Mouse (Mus musculus): ENCODE measurements around the gene Pigs. TPM values are rescaled to one million over a fixed set of nuclear protein-coding genes. Genes with fewer than 3 reads are reported as not detected.

The Pigs gene
- total and polyA plus RNA-seq, 3 experiments: 26.3 to 65.4 (median 53.1) TPM

DNA sequence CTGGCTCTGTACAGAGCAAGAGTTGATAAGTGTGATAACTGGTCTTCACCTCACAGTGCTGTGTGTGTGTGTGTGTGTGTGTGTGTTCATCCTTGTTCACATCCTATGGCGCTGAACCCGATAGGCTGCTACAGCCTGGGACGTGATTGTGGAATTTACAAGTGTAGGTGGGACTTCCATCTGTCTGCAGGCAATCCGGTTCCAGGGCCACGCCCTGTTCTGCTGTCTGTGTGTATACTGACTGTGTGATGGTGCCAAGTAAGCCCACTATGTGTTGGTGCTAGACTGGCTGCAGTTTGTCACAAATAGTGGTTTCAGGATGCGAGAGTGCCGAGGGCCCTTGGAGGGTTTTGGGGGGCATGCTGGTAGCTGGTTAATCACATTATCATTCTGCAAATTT is 54.1 kb downstream of the Pigs start:
- no peaks in the 10 kb centered on the region for H3K36me3 ChIP-seq (replicated peaks in 1 of 2; ENCODE audit: control insufficient read depth in 1 of 2, insufficient read depth in 1 of 2, low read length in 1 of 2)
- H3K4me1 ChIP-seq (ENCODE audit: control insufficient read depth in 1 of 2, insufficient read depth in 2 of 2): peaks cover 2 to 22% of the 10 kb centered on the region in 2 experiments; a peak in 3 of 4 replicates
- no peaks in the 10 kb centered on the region for H3K79me2 ChIP-seq (replicated peaks; ENCODE audit: control insufficient read depth, extremely low read depth, insufficient read depth, poor library complexity, severe bottlenecking)
- H3K9me3 ChIP-seq (replicated peaks; ENCODE audit: low read length): no peaks in the 10 kb centered on the region
- no peak overlapping the region for H3K4me2 ChIP-seq (ENCODE audit: insufficient read depth, low read depth, poor library complexity, severe bottlenecking)
- dilution Hi-C loops (cut with MboI; ENCODE audit: extremely low pct_ligation_motif_present, extremely low pct_unique_long_range_greater_than_20kb, low sequenced_read_pairs) (no loop called here), in situ Hi-C loops (cut with MboI; ENCODE audit: low pct_ligation_motif_present, low pct_unique_long_range_greater_than_20kb, low sequenced_read_pairs) (no loop called here)
- no peak overlapping the region for H3K27ac ChIP-seq (ENCODE audit: insufficient read depth, low read depth)
- H3K4me3 ChIP-seq (replicated peaks in 1 of 3; ENCODE audit: low read depth in 2 of 3, low read length in 2 of 3, poor library complexity in 1 of 3): no peak overlapping the region
- no peak overlapping the region for H3K9ac ChIP-seq (ENCODE audit: insufficient read depth, low read depth)
- H3K27me3 ChIP-seq (replicated peaks): peaks cover 30% of the 10 kb centered on the region
- DNase-seq (ENCODE audit: extremely low read depth): no peak
- TF ChIP-seq EP300 (IDR thresholded peaks at IDR 0.05; ENCODE audit: low read length): no peak
- TF ChIP-seq POLR2A (IDR thresholded peaks at IDR 0.05; ENCODE audit: low read depth, low read length): no peak
- TF ChIP-seq ELF1 (IDR thresholded peaks at IDR 0.05; ENCODE audit: low read depth, low read length): no peak
- TF ChIP-seq CHD2 (IDR thresholded peaks at IDR 0.05; ENCODE audit: low read length): no peak
- TF ChIP-seq JUND (conservative IDR thresholded peaks at IDR 0.05; ENCODE audit: low read depth, low read length): no peak
- TF ChIP-seq MEF2A (IDR thresholded peaks at IDR 0.05; ENCODE audit: borderline replicate concordance, low read depth, low read length): no peak
- TF ChIP-seq GABPA (IDR thresholded peaks at IDR 0.05; ENCODE audit: insufficient replicate concordance, low read depth, low read length): no peak
- TF ChIP-seq UBTF (IDR thresholded peaks at IDR 0.05; ENCODE audit: low read depth, low read length): no peak
- no peak for TF ChIP-seq MAX (IDR thresholded peaks at IDR 0.05; ENCODE audit: low read length)
- TF ChIP-seq PAX5 (IDR thresholded peaks at IDR 0.05; ENCODE audit: low read length): no peak

DNA sequence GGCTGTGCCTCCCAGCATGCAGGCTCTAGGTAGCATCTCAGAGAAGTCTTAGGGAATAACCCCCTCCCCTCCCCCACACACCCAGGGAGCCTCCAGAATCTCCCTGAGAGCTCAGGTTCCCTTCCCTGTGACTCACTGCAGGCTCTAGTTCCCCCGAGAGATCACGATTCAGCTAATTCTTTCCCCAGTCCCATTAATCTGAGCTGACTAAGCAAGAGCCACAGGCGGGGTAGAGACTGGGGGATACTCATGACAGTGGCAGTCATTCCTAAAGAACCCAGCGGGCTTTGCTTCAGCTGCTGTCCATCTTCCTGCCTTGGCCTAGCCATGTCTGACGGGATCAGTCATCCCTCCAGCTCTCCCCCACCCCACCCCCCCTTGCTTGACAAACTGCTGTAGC is 54.5 kb downstream of the Pigs start:
- no peaks in the 10 kb centered on the region for H3K9me3 ChIP-seq (replicated peaks; ENCODE audit: low read length)
- no peak overlapping the region for H3K4me2 ChIP-seq (ENCODE audit: insufficient read depth, low read depth, poor library complexity, severe bottlenecking)
- no peak overlapping the region for H3K4me3 ChIP-seq (replicated peaks in 1 of 3; ENCODE audit: low read depth in 2 of 3, low read length in 2 of 3, poor library complexity in 1 of 3)
- H3K79me2 ChIP-seq (replicated peaks; ENCODE audit: control insufficient read depth, extremely low read depth, insufficient read depth, poor library complexity, severe bottlenecking): no peaks in the 10 kb centered on the region
- no peaks in the 10 kb centered on the region for H3K36me3 ChIP-seq (replicated peaks in 1 of 2; ENCODE audit: control insufficient read depth in 1 of 2, insufficient read depth in 1 of 2, low read length in 1 of 2)
- H3K4me1 ChIP-seq (ENCODE audit: control insufficient read depth in 1 of 2, insufficient read depth in 2 of 2): peaks cover 2 to 22% of the 10 kb centered on the region in 2 experiments; a peak in 3 of 4 replicates
- no peak for TF ChIP-seq ZMIZ1 (IDR thresholded peaks at IDR 0.05; ENCODE audit: low read depth, low read length)
- no peak for TF ChIP-seq PAX5 (IDR thresholded peaks at IDR 0.05; ENCODE audit: low read length)
- TF ChIP-seq MXI1 (IDR thresholded peaks at IDR 0.05; ENCODE audit: low read depth, low read length): no peak
- in situ Hi-C loops (cut with MboI; ENCODE audit: low pct_ligation_motif_present, low pct_unique_long_range_greater_than_20kb, low sequenced_read_pairs) (no loop called here), dilution Hi-C loops (cut with MboI; ENCODE audit: extremely low pct_ligation_motif_present, extremely low pct_unique_long_range_greater_than_20kb, low sequenced_read_pairs) (no loop called here)
- H3K27ac ChIP-seq (ENCODE audit: insufficient read depth, low read depth): no peak overlapping the region
- no peak overlapping the region for H3K9ac ChIP-seq (ENCODE audit: insufficient read depth, low read depth)
- no peak for DNase-seq (ENCODE audit: extremely low read depth)
- peaks cover 30% of the 10 kb centered on the region for H3K27me3 ChIP-seq (replicated peaks)

DNA sequence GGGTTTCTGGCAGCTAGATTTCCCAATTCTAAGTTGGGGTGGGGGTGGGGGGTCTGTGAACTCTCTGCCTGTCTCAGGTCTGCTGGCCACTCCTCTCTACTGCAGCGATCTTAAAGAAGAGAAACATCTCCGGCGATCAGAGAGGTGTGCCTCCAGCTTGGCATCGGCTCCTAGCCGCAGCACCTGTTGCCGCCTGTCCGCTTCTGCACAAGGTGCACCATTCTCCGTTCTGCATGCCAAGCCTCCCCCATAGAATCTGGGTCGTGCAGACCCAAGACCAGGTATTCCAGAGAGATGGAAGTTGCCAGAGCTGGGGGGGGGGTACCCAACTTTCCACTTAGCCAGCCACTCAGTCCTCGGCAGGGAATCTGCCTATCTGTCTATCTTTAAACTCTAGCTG is 57.6 kb downstream of the Pigs start:
- Histone ChIP-seq H3K27ac (ENCODE audit: insufficient read depth, low read depth) (no peak overlapping the region), H3K4me1 (ENCODE audit: control insufficient read depth in 1 of 2, insufficient read depth in 2 of 2) (peaks cover 2 to 22% of the 10 kb centered on the region in 2 experiments; a peak in 3 of 4 replicates), H3K36me3 (replicated peaks in 1 of 2; ENCODE audit: control insufficient read depth in 1 of 2, insufficient read depth in 1 of 2, low read length in 1 of 2) (no peaks in the 10 kb centered on the region), H3K79me2 (replicated peaks; ENCODE audit: control insufficient read depth, extremely low read depth, insufficient read depth, poor library complexity, severe bottlenecking) (no peaks in the 10 kb centered on the region), H3K4me3 (replicated peaks in 1 of 3; ENCODE audit: low read depth in 2 of 3, low read length in 2 of 3, poor library complexity in 1 of 3) (no peak overlapping the region), H3K9me3 (replicated peaks; ENCODE audit: low read length) (no peaks in the 10 kb centered on the region), H3K27me3 (replicated peaks) (peaks cover 11% of the 10 kb centered on the region), H3K9ac (ENCODE audit: insufficient read depth, low read depth) (no peak overlapping the region), H3K4me2 (ENCODE audit: insufficient read depth, low read depth, poor library complexity, severe bottlenecking) (no peak overlapping the region)
- no peak for TF ChIP-seq MXI1 (IDR thresholded peaks at IDR 0.05; ENCODE audit: low read depth, low read length)
- no peak for TF ChIP-seq NRF1 (IDR thresholded peaks at IDR 0.05; ENCODE audit: low read depth, low read length)
- no peak for TF ChIP-seq CHD2 (IDR thresholded peaks at IDR 0.05; ENCODE audit: low read length)
- no peak for TF ChIP-seq EP300 (IDR thresholded peaks at IDR 0.05; ENCODE audit: low read length)
- TF ChIP-seq POLR2AphosphoS2 (IDR thresholded peaks at IDR 0.05; ENCODE audit: low read depth, low read length): no peak
- TF ChIP-seq ZKSCAN1 (IDR thresholded peaks at IDR 0.05; ENCODE audit: borderline replicate concordance, low read depth, low read length): no peak
- TF ChIP-seq JUND (conservative IDR thresholded peaks at IDR 0.05; ENCODE audit: low read depth, low read length): no peak
- no peak for TF ChIP-seq KAT2A (IDR thresholded peaks at IDR 0.05; ENCODE audit: insufficient replicate concordance, low read length)
- TF ChIP-seq ELF1 (IDR thresholded peaks at IDR 0.05; ENCODE audit: low read depth, low read length): no peak
- TF ChIP-seq MAZ (IDR thresholded peaks at IDR 0.05; ENCODE audit: low read depth, low read length): no peak
- TF ChIP-seq TCF12 (IDR thresholded peaks at IDR 0.05; ENCODE audit: low read depth, low read length): no peak
- no peak for TF ChIP-seq MYC (IDR thresholded peaks at IDR 0.05; ENCODE audit: low read depth, low read length)
- no peak for TF ChIP-seq JUN (IDR thresholded peaks at IDR 0.05; ENCODE audit: insufficient read depth, low read depth, low read length)
- TF ChIP-seq MEF2A (IDR thresholded peaks at IDR 0.05; ENCODE audit: borderline replicate concordance, low read depth, low read length): no peak
- no peak for TF ChIP-seq MAX (IDR thresholded peaks at IDR 0.05; ENCODE audit: low read length)
- no peak for TF ChIP-seq NELFE (IDR thresholded peaks at IDR 0.05; ENCODE audit: low read depth, low read length)
- no peak for TF ChIP-seq RAD21 (IDR thresholded peaks at IDR 0.05; ENCODE audit: low read depth, low read length)
- no peak for TF ChIP-seq UBTF (IDR thresholded peaks at IDR 0.05; ENCODE audit: low read depth, low read length)
- no peak for TF ChIP-seq BHLHE40 (IDR thresholded peaks at IDR 0.05; ENCODE audit: low read depth, low read length)
- no peak for TF ChIP-seq RCOR1 (conservative IDR thresholded peaks at IDR 0.05; ENCODE audit: low read depth, low read length)
- dilution Hi-C loops (cut with MboI; ENCODE audit: extremely low pct_ligation_motif_present, extremely low pct_unique_long_range_greater_than_20kb, low sequenced_read_pairs): no loop called here
- in situ Hi-C loops (cut with MboI; ENCODE audit: low pct_ligation_motif_present, low pct_unique_long_range_greater_than_20kb, low sequenced_read_pairs): no loop called here
- no peak for DNase-seq (ENCODE audit: extremely low read depth)

Measured in CH12.LX (cell line).